Mouse (Mus musculus): ENCODE measurements around the gene Mink1. TPM values are rescaled to one million over a fixed set of nuclear protein-coding genes. Genes with fewer than 3 reads are reported as not detected.
A peak's percentile ranks its signal among the peaks of the same experiment; 100 is the strongest.

The Mink1 gene
- polyA plus RNA-seq, 1 experiment from 2014 or later: 3.5 TPM

DNA sequence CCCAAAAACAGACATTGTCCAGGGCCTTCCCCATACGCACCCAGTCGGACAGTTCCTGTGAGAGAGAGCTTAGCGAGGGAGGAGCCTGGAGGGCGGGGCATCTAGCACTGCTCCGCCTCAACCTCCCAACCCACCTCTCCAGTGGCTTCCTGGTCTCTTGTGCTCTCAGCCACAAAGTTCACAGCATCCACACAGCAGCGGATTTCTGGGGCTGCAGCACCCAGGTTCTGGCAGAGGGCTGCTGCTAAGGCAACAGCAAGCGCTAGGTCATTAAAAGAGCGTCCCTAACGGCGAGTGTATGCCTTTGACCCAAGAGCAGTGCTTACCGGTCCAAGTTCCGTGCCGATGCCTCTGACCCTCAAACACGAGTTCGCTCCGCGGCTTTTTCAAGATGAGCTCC, 52.4 kb downstream of the Mink1 start:
- H3K27ac ChIP-seq: 0 out of 2 replicates have a peak overlapping the region, but pooled peaks have one; percentile 9
- H3K36me3 ChIP-seq: peaks cover 24% of the 10 kb centered on the region
- peak; percentile 65 for DNase-seq
- peaks cover 26% of the 10 kb centered on the region for H3K4me1 ChIP-seq (replicated peaks)
- no peaks in the 10 kb centered on the region for H3K9me3 ChIP-seq (replicated peaks)
- H3K4me2 ChIP-seq: peak overlapping the region; percentile 92
- ATAC-seq (ENCODE audit: low read depth): peak; percentile 83
- H3K9ac ChIP-seq: peak overlapping the region; percentile 65
- WGBS (ENCODE audit: insufficient replicate concordance): 1% methylated on average over 17 of the region's 17 CpGs
- peak overlapping the region; percentile 59 for H3K4me3 ChIP-seq (replicated peaks)
- H3K27me3 ChIP-seq: peaks cover 16% of the 10 kb centered on the region; the same call in 1 of the 2 replicates

DNA sequence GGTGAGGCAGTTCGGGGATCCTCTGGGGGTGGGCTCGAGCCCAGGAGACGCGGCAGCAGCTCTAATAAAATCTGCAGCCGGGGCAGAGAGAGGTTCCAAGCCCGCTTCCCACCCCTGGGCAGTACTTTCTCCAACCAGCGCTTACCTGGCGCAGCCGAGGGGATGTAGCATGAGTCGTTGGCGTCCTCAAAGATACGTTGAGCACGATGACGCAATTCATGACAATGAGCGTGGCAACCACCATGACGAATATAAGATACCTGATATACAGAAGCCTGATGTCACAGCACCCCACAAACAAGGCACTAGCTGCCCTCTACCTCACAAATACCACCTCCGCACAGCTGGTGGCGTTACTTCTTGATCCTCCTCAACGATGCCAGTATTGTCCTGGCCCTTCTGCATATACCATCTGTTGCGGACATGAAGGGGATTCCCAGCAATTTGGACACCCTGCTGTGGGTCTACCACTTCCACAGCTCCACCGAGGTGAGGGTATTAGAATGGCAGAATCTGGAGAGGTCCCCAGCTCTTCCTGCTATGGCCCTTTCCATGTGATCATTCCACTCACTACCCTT, 52.9 kb downstream of the Mink1 start, which contains the start of gene 4930544D05Rik:
Gene 4930544D05Rik (plus strand): TSS at position 333 of the 578 bp plus-strand sequence.
- WGBS (ENCODE audit: insufficient replicate concordance): 17% methylated on average over 21 of the region's 21 CpGs
- no peaks in the 10 kb centered on the region for H3K9me3 ChIP-seq (replicated peaks)

GRCm38 (mm10) chr11:70619101-70619500, 56.4 kb downstream of the Mink1 start, which contains the start of gene Chrne:
Gene Chrne, minus strand, starts transcription at chr11:70619216.
- no peak within 1 kb of the TSS for H3K4me2 ChIP-seq

More for the DNA sequence above, 52.9 kb downstream of the Mink1 start, which contains the start of gene 4930544D05Rik:
- peak within 1 kb of the TSS; percentile 59 for H3K4me3 ChIP-seq (replicated peaks)
- H3K27me3 ChIP-seq: peaks cover 16% of the 10 kb centered on the region; the same call in 1 of the 2 replicates
- peaks cover 19% of the 10 kb centered on the region for H3K36me3 ChIP-seq
- H3K9ac ChIP-seq: peak within 1 kb of the TSS; percentile 65
- H3K4me2 ChIP-seq: peak within 1 kb of the TSS; percentile 92
- no peak for DNase-seq
- 0 out of 2 replicates have a peak within 1 kb of the TSS, but pooled peaks have one; percentile 9 for H3K27ac ChIP-seq
- peaks cover 26% of the 10 kb centered on the region for H3K4me1 ChIP-seq (replicated peaks)
- ATAC-seq (ENCODE audit: low read depth): no peak

GRCm38 (mm10) chr11:70621972-70622814, 59.5 kb downstream of the Mink1 start:
- ATAC-seq (ENCODE audit: low read depth) (peak; percentile 78), DNase-seq (peak; percentile 37)
- H3K9ac ChIP-seq: no peak overlapping the region
- no peaks in the 10 kb centered on the region for H3K36me3 ChIP-seq
- H3K27ac ChIP-seq: no peak overlapping the region
- peaks cover 16% of the 10 kb centered on the region; the same call in 1 of the 2 replicates for H3K4me1 ChIP-seq (replicated peaks)
- H3K27me3 ChIP-seq: 0 out of 2 replicates have a peak, but pooled peaks cover under 1% of the 10 kb centered on the region
- H3K4me2 ChIP-seq: no peak overlapping the region
- WGBS (ENCODE audit: insufficient replicate concordance): 46% methylated on average over 7 of the region's 7 CpGs
- H3K9me3 ChIP-seq (replicated peaks): no peaks in the 10 kb centered on the region
- no peak overlapping the region for H3K4me3 ChIP-seq (replicated peaks)

More at GRCm38 (mm10) chr11:70619101-70619500, 56.4 kb downstream of the Mink1 start, which contains the start of gene Chrne:
- WGBS (ENCODE audit: insufficient replicate concordance): 70% methylated on average over 1 of the region's 1 CpGs
- no peak within 1 kb of the TSS for H3K27ac ChIP-seq
- no peak within 1 kb of the TSS for H3K9ac ChIP-seq
- peaks cover 16% of the 10 kb centered on the region; the same call in 1 of the 2 replicates for H3K27me3 ChIP-seq
- DNase-seq (no peak), ATAC-seq (ENCODE audit: low read depth) (no peak)
- no peaks in the 10 kb centered on the region for H3K9me3 ChIP-seq (replicated peaks)
- H3K4me3 ChIP-seq (replicated peaks): no peak within 1 kb of the TSS
- H3K4me1 ChIP-seq (replicated peaks): peaks cover 35% of the 10 kb centered on the region
- no peaks in the 10 kb centered on the region for H3K36me3 ChIP-seq

GRCm38 (mm10) chr11:70623053-70623742, 60.5 kb downstream of the Mink1 start:
- DNase-seq (no peak), ATAC-seq (ENCODE audit: low read depth) (no peak)
- Histone ChIP-seq H3K4me1 (replicated peaks) (peaks cover 16% of the 10 kb centered on the region; the same call in 1 of the 2 replicates), H3K4me3 (replicated peaks) (no peak overlapping the region), H3K9ac (no peak overlapping the region), H3K27me3 (no peaks in the 10 kb centered on the region), H3K9me3 (replicated peaks) (no peaks in the 10 kb centered on the region), H3K4me2 (no peak overlapping the region), H3K36me3 (no peaks in the 10 kb centered on the region), H3K27ac (no peak overlapping the region)
- WGBS (ENCODE audit: insufficient replicate concordance): 63% methylated on average over 10 of the region's 10 CpGs

- Histone ChIP-seq H3K27ac (no peak overlapping the region), H3K4me3 (replicated peaks) (no peak overlapping the region), H3K4me1 (replicated peaks) (peaks cover 24% of the 10 kb centered on the region), H3K9ac (no peak overlapping the region), H3K4me2 (no peak overlapping the region), H3K27me3 (no peaks in the 10 kb centered on the region), H3K9me3 (replicated peaks) (no peaks in the 10 kb centered on the region), H3K36me3 (no peaks in the 10 kb centered on the region)
- no peak for ATAC-seq (ENCODE audit: low read depth)
- 28% methylated on average over 4 of the region's 4 CpGs for WGBS (ENCODE audit: insufficient replicate concordance)
- DNase-seq: peak; percentile 53
These were observed 62.8 kb downstream of the Mink1 start for GRCm38 (mm10) chr11:70625473-70625872.

DNA sequence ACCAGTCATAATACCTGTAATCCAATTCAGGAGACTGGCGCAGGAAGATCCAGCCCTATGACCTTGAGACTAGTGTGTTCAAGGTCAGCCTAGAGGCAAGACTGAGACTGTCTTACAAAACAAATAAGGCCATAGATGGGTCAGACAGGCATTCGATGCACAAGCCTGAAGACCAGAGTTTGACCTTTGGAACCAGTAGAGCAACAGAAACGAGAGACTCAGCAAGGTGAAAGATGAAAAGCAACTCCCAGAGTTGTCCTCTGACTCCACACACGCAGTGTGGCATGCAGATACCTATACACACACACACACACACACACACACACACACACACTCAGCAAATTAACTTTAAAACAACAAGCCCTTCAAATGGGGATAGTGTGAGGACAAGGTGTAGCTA, 64.2 kb downstream of the Mink1 start:
- Histone ChIP-seq H3K9ac (no peak overlapping the region), H3K4me1 (replicated peaks) (peaks cover 24% of the 10 kb centered on the region), H3K27me3 (no peaks in the 10 kb centered on the region), H3K4me3 (replicated peaks) (no peak overlapping the region), H3K27ac (no peak overlapping the region), H3K9me3 (replicated peaks) (no peaks in the 10 kb centered on the region), H3K36me3 (no peaks in the 10 kb centered on the region), H3K4me2 (no peak overlapping the region)
- ATAC-seq (ENCODE audit: low read depth): no peak
- WGBS (ENCODE audit: insufficient replicate concordance): 47% methylated on average over 4 of the region's 4 CpGs
- no peak for DNase-seq

GRCm38 (mm10) chr11:70628431-70628830, 65.8 kb downstream of the Mink1 start:
- DNase-seq (no peak), ATAC-seq (ENCODE audit: low read depth) (no peak)
- H3K27me3 ChIP-seq: no peaks in the 10 kb centered on the region
- H3K4me2 ChIP-seq: no peak overlapping the region
- no peak overlapping the region for H3K9ac ChIP-seq
- H3K36me3 ChIP-seq: no peaks in the 10 kb centered on the region
- 26% methylated on average over 2 of the region's 2 CpGs for WGBS (ENCODE audit: insufficient replicate concordance)
- no peaks in the 10 kb centered on the region for H3K9me3 ChIP-seq (replicated peaks)
- H3K4me3 ChIP-seq (replicated peaks): no peak overlapping the region
- H3K27ac ChIP-seq: no peak overlapping the region
- H3K4me1 ChIP-seq (replicated peaks): peaks cover 13% of the 10 kb centered on the region

DNA sequence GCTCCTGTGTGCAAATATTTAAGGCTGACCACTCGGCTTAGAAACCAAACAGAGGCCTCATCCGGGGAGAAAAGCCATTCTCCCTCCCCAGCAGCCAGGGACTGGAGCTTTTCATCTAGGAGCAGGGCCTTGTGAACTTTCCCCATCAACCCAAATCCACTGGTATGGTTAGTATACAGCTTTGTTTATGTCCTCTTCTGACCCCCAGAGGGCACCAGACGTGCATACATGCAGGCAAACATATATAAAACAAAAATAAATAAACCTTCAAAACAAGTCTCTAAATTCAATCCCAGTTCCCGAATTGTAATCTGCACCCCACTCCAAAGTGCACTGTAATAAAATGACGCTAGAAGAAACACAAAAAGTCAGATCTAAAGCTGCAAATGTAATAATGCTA, 66.9 kb downstream of the Mink1 start:
- Histone ChIP-seq H3K9ac (no peak overlapping the region), H3K4me1 (replicated peaks) (peaks cover 13% of the 10 kb centered on the region), H3K9me3 (replicated peaks) (no peaks in the 10 kb centered on the region), H3K36me3 (no peaks in the 10 kb centered on the region), H3K27me3 (no peaks in the 10 kb centered on the region), H3K4me2 (no peak overlapping the region), H3K4me3 (replicated peaks) (no peak overlapping the region), H3K27ac (no peak overlapping the region)
- ATAC-seq (ENCODE audit: low read depth): no peak
- no peak for DNase-seq
- WGBS (ENCODE audit: insufficient replicate concordance): 26% methylated on average over 5 of the region's 5 CpGs

DNA sequence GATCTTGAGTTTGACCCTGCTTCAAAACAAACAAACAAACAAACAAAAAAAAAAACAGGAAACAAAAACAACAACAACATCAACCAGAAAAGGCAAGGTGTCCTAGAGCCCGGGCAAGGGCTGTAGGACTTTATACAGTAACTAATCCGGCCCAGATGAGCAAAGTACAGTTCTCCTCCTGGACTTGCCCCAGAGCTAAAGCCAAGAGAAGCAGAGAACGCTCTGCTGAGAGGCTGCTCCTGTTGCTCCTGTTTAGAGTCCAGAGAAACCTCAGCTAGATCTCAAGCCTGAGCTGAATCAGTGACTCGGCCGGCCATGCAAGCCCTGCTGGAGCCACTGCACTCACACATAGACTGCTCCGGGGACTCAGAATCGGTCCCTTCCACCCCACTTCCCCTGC, 67.4 kb downstream of the Mink1 start:
- Histone ChIP-seq H3K4me1 (replicated peaks) (peaks cover 13% of the 10 kb centered on the region), H3K9me3 (replicated peaks) (no peaks in the 10 kb centered on the region), H3K27me3 (no peaks in the 10 kb centered on the region), H3K4me2 (no peak overlapping the region; the same call in 1 of the 2 replicates), H3K27ac (peak overlapping the region; percentile 63), H3K9ac (peak overlapping the region; percentile 47), H3K36me3 (no peaks in the 10 kb centered on the region), H3K4me3 (replicated peaks) (no peak overlapping the region)
- WGBS (ENCODE audit: insufficient replicate concordance): 29% methylated on average over 7 of the region's 7 CpGs
- ATAC-seq (ENCODE audit: low read depth) (0 out of 2 replicates have a peak, but pooled peaks have one; percentile 42), DNase-seq (no peak)

DNA sequence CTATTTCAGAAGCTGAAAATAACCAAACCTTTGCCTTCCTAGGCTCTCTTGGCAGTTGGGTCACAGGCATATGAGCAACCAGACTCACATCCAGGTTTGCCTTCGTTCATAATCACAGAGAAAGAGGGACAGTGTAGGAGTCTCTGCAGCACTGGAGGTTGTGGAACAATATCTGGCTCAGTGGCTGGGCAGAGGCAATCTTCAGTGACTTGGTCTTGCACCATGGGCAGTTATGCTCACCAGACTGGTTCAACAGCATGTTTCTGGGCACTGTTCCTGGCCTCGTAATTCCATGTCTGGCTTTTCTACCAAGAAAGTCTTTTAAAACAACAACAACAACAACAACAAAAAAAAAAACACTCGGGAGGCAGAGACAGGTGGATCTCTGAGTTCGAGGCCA, 72.9 kb downstream of the Mink1 start:
- no peak for ATAC-seq (ENCODE audit: low read depth)
- WGBS (ENCODE audit: insufficient replicate concordance): 69% methylated on average over 4 of the region's 4 CpGs
- Histone ChIP-seq H3K36me3 (no peaks in the 10 kb centered on the region), H3K9me3 (replicated peaks) (no peaks in the 10 kb centered on the region), H3K4me2 (no peak overlapping the region), H3K9ac (no peak overlapping the region), H3K4me3 (replicated peaks) (no peak overlapping the region), H3K27ac (no peak overlapping the region; the same call in 1 of the 2 replicates), H3K4me1 (replicated peaks) (peaks cover 47% of the 10 kb centered on the region), H3K27me3 (no peaks in the 10 kb centered on the region)
- DNase-seq: no peak
